Mouse (Mus musculus) c-Kit-positive CD71-positive TER-119-negative erythroid progenitor cells, embryonic 14.5 days (primary cell): ENCODE results near the gene Rbbp7.

Source experiments
- DNase-seq: peaks from one replicate; pipeline ENCODE4 v3.0.0-alpha.2; 2013; ENCODE audit warnings: low read depth

Gene Rbbp7

DNA sequence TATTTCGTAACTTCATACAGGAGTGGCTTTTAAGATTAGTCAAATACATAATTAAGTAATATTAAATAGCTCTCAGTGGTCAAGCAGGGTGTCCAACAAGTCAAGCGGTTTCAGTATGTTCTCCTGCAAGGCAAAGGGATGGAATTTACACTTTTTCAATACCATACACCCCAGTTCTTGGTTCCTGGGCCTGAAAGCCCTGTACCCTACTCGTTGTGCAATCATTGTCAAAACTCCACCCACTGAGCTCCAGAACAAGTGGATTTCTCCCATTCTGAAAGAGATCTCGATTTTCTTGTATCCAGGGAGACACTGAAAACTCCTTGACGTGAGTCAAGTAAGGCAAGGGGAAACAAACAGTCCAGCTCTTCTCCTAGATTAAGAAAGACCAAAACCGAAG lies 67.8 kb downstream of the Rbbp7 start:
- DNase-seq: no peak
